In genomic region chr5:119672348-119672983, GRCm38 (mm10) we compare ENCODE assay signal across 8 mouse cellular contexts. TPM values are rescaled to one million over a fixed set of nuclear protein-coding genes. Genes with fewer than 3 reads are reported as not detected.
DNase-seq lines count a peak whose midpoint lies in the region; ATAC-seq and TF ChIP-seq lines count a peak whose summit lies in the region.

No protein-coding gene starts in this region.

- no peak for TF ChIP-seq CTCF in lung, adult 2 months (IDR thresholded peaks at IDR 0.05; ENCODE audit: insufficient read depth, low read length)
- TF ChIP-seq CTCF in intestine, postnatal 0 days (IDR thresholded peaks at IDR 0.05; ENCODE audit: low read depth) = no peak

- DNase-seq in lung, adult 2 months = no peak
- no peak for DNase-seq in lung, postnatal 25 days (ENCODE audit: low spot score)
- DNase-seq in left cerebral cortex, adult 8-10 months (ENCODE audit: low spot score in 2 of 2) = no peak
- DNase-seq in T-cell, adult 2 months (ENCODE audit: low spot score) = no peak
- no peak for DNase-seq in left cerebral cortex, adult 9 months (ENCODE audit: low spot score in 2 of 2)

- peaks cover 16% of the 10 kb centered on the region for H3K4me1 ChIP-seq in lung, adult 2 months (ENCODE audit: control insufficient read depth, insufficient read depth, low read length)
- H3K4me1 ChIP-seq in embryonic facial prominence, embryonic 15.5 days = peaks cover 29% of the 10 kb centered on the region
- H3K4me1 ChIP-seq in intestine, postnatal 0 days (replicated peaks; ENCODE audit: control insufficient read depth, insufficient read depth, low read length) = peaks cover 4% of the 10 kb centered on the region; the same call in 1 of the 2 replicates
- H3K4me1 ChIP-seq in neural tube, embryonic 13.5 days (replicated peaks) = peaks cover 16% of the 10 kb centered on the region

- peak overlapping the region; percentile 89 for H3K9ac ChIP-seq in embryonic facial prominence, embryonic 15.5 days
- peak overlapping the region; percentile 93 for H3K9ac ChIP-seq in intestine, postnatal 0 days (ENCODE audit: low read depth, low read length)
- H3K9ac ChIP-seq in neural tube, embryonic 13.5 days = peak overlapping the region; percentile 45

- H3K4me3 ChIP-seq in lung, adult 2 months (replicated peaks; ENCODE audit: extremely low read depth, low read depth, low read length) = peak overlapping the region; percentile 77
- H3K4me3 ChIP-seq in embryonic facial prominence, embryonic 15.5 days (replicated peaks) = peak overlapping the region; percentile 64
- peak overlapping the region; percentile 72 for H3K4me3 ChIP-seq in intestine, postnatal 0 days (ENCODE audit: low read depth, low read length)
- peak overlapping the region; percentile 34 for H3K4me3 ChIP-seq in neural tube, embryonic 13.5 days

- H3K4me2 ChIP-seq in embryonic facial prominence, embryonic 15.5 days (replicated peaks) = peak overlapping the region; percentile 78
- H3K4me2 ChIP-seq in intestine, postnatal 0 days (replicated peaks; ENCODE audit: low read depth) = peak overlapping the region; percentile 84
- H3K4me2 ChIP-seq in neural tube, embryonic 13.5 days = peak overlapping the region; percentile 56

- no peak for ATAC-seq in embryonic facial prominence, embryonic 15.5 days (ENCODE audit: insufficient number of reproducible peaks, low FRiP score, low TSS enrichment, low read depth)
- no peak for ATAC-seq in intestine, postnatal 0 days
- ATAC-seq in neural tube, embryonic 13.5 days (ENCODE audit: low read depth) = no peak

- TF ChIP-seq POLR2A in lung, adult 2 months (IDR thresholded peaks at IDR 0.05; ENCODE audit: borderline replicate concordance, extremely low read depth, low read depth, low read length) = no peak

- H3K9me3 ChIP-seq in embryonic facial prominence, embryonic 15.5 days (replicated peaks) = no peaks in the 10 kb centered on the region
- H3K9me3 ChIP-seq in intestine, postnatal 0 days (ENCODE audit: control insufficient read depth) = no peaks in the 10 kb centered on the region
- H3K9me3 ChIP-seq in neural tube, embryonic 13.5 days = no peaks in the 10 kb centered on the region

- H3K27ac ChIP-seq in embryonic facial prominence, embryonic 15.5 days (replicated peaks) = peak overlapping the region; percentile 99
- H3K27ac ChIP-seq in intestine, postnatal 0 days (ENCODE audit: low read depth, low read length) = peak overlapping the region; percentile 96
- H3K27ac ChIP-seq in neural tube, embryonic 13.5 days (replicated peaks) = 0 out of 2 replicates have a peak overlapping the region, but pooled peaks have one; percentile 23

- H3K36me3 ChIP-seq in embryonic facial prominence, embryonic 15.5 days = no peaks in the 10 kb centered on the region
- no peaks in the 10 kb centered on the region; the same call in 1 of the 2 replicates for H3K36me3 ChIP-seq in intestine, postnatal 0 days (ENCODE audit: control insufficient read depth, insufficient read depth)
- H3K36me3 ChIP-seq in neural tube, embryonic 13.5 days = no peaks in the 10 kb centered on the region

- H3K27me3 ChIP-seq in embryonic facial prominence, embryonic 15.5 days = peaks cover 25% of the 10 kb centered on the region
- peaks cover 7% of the 10 kb centered on the region; the same call in 1 of the 2 replicates for H3K27me3 ChIP-seq in intestine, postnatal 0 days (replicated peaks; ENCODE audit: control insufficient read depth, insufficient read depth, low read length)
- H3K27me3 ChIP-seq in neural tube, embryonic 13.5 days = peaks cover 99% of the 10 kb centered on the region

- 4% methylated on average over 19 of the region's 19 CpGs for WGBS in lung, adult 2 months
- 2% methylated on average over 19 of the region's 19 CpGs for WGBS in embryonic facial prominence, embryonic 15.5 days
- WGBS in intestine, postnatal 0 days = 2% methylated on average over 19 of the region's 19 CpGs
- WGBS in neural tube, embryonic 13.5 days = under 1% methylated on average over 19 of the region's 19 CpGs

RNA-seq across cellular contexts. Expression of gene Tbx3, which starts 2.0 kb away (rescaled TPM):
- polyA plus RNA-seq in lung, adult 2 months (2012; rRNA removed) = 135 and 160 TPM in 2 replicates
- polyA plus RNA-seq in embryonic facial prominence, embryonic 15.5 days (2015; fragmentation: Nextera tagmentation; extraction: Ambion mirVana) = 38.8 and 42.1 TPM in 2 replicates
- 30.6 and 42.6 TPM in 2 replicates for polyA plus RNA-seq in intestine, postnatal 0 days (2015; fragmentation: Nextera tagmentation; extraction: Ambion mirVana)
- 10.5 and 11.7 TPM in 2 replicates for polyA plus RNA-seq in neural tube, embryonic 13.5 days (2015; fragmentation: Nextera tagmentation; extraction: Ambion mirVana)
- 1 to 10 TPM; 2.2 to 4.8 (median 3.4) TPM for total RNA-seq in left cerebral cortex, adult 8-10 months (2022)

Comparison
In these comparisons a context has a peak if more than half of its experiments do, and no peak if none do; other contexts are left out.
1. H3K27ac ChIP-seq: peak in every context shown above with its lines; median percentile 99 in embryonic facial prominence, embryonic 15.5 days; 96 in intestine, postnatal 0 days; 23 in neural tube, embryonic 13.5 days.